Mouse (Mus musculus): ENCODE results near the gene Gzmm. TPM values are rescaled to one million over a fixed set of nuclear protein-coding genes. Genes with fewer than 3 reads are reported as not detected.
"Not testable (repeated sequence)": the region's sequence is repeated elsewhere in the genome, so short reads cannot be mapped to it uniquely, and the experiment has no call there.

Gzmm gene
- total RNA-seq, 2 experiments from 2014 or later = 3.3 to 4.0 TPM

GRCm38 (mm10) chr10:79697916-79698315 lies 9.1 kb downstream of the Gzmm start:
- Histone ChIP-seq H3K27ac (peak overlapping the region; percentile 66; the same call in 1 of the 2 replicates), H3K4me3 (no peak overlapping the region)
- DNase-seq (ENCODE audit: low spot score in 2 of 2) = no peak
- no peak for TF ChIP-seq CTCF (conservative IDR thresholded peaks at IDR 0.05)

- no peak for TF ChIP-seq CTCF (conservative IDR thresholded peaks at IDR 0.05)
- peak overlapping the region; percentile 81 for H3K27ac ChIP-seq
- DNase-seq (ENCODE audit: low spot score in 2 of 2) = no peak
- no peak overlapping the region for H3K4me3 ChIP-seq
Observed at GRCm38 (mm10) chr10:79698459-79698858, 9.6 kb downstream of the Gzmm start.

- H3K27ac ChIP-seq = peak overlapping the region; percentile 76
Observed at GRCm38 (mm10) chr10:79700676-79701075, 11.9 kb downstream of the Gzmm start.

GRCm38 (mm10) chr10:79701443-79702129 lies 12.8 kb downstream of the Gzmm start:
- DNase-seq (ENCODE audit: low spot score in 2 of 2) = no peak
- H3K4me3 ChIP-seq = no peak overlapping the region
- H3K27ac ChIP-seq = peak overlapping the region; percentile 76
- no peak for TF ChIP-seq CTCF (conservative IDR thresholded peaks at IDR 0.05)

More at GRCm38 (mm10) chr10:79700676-79701075, 11.9 kb downstream of the Gzmm start:
- no peak overlapping the region for H3K4me3 ChIP-seq
- no peak for DNase-seq (ENCODE audit: low spot score in 2 of 2)
- no peak for TF ChIP-seq CTCF (conservative IDR thresholded peaks at IDR 0.05)

GRCm38 (mm10) chr10:79702970-79703369 lies 14.2 kb downstream of the Gzmm start:
- H3K4me3 ChIP-seq; H3K27ac ChIP-seq; DNase-seq (ENCODE audit: low spot score in 2 of 2): not testable (repeated sequence)

GRCm38 (mm10) chr10:79703541-79703940 lies 14.7 kb downstream of the Gzmm start:
- peak overlapping the region; percentile 93 for H3K27ac ChIP-seq
- no peak for TF ChIP-seq CTCF (conservative IDR thresholded peaks at IDR 0.05)
- DNase-seq (ENCODE audit: low spot score in 2 of 2) = no peak
- peak overlapping the region; percentile 99 for H3K4me3 ChIP-seq

GRCm38 (mm10) chr10:79704065-79704969 lies 15.5 kb downstream of the Gzmm start, which contains the start of gene Bsg:
TSS of gene Bsg (plus strand) at chr10:79704491.
- peak; percentile 99 for DNase-seq (ENCODE audit: low spot score in 2 of 2)
- TF ChIP-seq CTCF (conservative IDR thresholded peaks at IDR 0.05) = peak; percentile 76
- Histone ChIP-seq H3K4me3 (peak within 1 kb of the TSS; percentile 99), H3K27ac (peak within 1 kb of the TSS; percentile 93)

- DNase-seq (ENCODE audit: low spot score in 2 of 2) = no peak
- Histone ChIP-seq H3K27ac (peak overlapping the region; percentile 93), H3K4me3 (peak overlapping the region; percentile 99)
- TF ChIP-seq CTCF (conservative IDR thresholded peaks at IDR 0.05) = no peak
Observed at GRCm38 (mm10) chr10:79704970-79705360, 16.1 kb downstream of the Gzmm start.

GRCm38 (mm10) chr10:79705951-79706350 lies 17.1 kb downstream of the Gzmm start:
- TF ChIP-seq CTCF (conservative IDR thresholded peaks at IDR 0.05) = no peak
- no peak for DNase-seq (ENCODE audit: low spot score in 2 of 2)
- H3K4me3 ChIP-seq = peak overlapping the region; percentile 99
- H3K27ac ChIP-seq = peak overlapping the region; percentile 93

GRCm38 (mm10) chr10:79706406-79707094 lies 17.7 kb downstream of the Gzmm start:
- no peak for DNase-seq (ENCODE audit: low spot score in 2 of 2)
- Histone ChIP-seq H3K4me3 (peak overlapping the region; percentile 99), H3K27ac (peak overlapping the region; percentile 93)
- TF ChIP-seq CTCF (conservative IDR thresholded peaks at IDR 0.05) = no peak

GRCm38 (mm10) chr10:79707162-79707561 lies 18.3 kb downstream of the Gzmm start:
- no peak for TF ChIP-seq CTCF (conservative IDR thresholded peaks at IDR 0.05)
- Histone ChIP-seq H3K4me3 (peak overlapping the region; percentile 99), H3K27ac (peak overlapping the region; percentile 93; the same call in 1 of the 2 replicates)
- DNase-seq (ENCODE audit: low spot score in 2 of 2) = no peak

- no peak for DNase-seq (ENCODE audit: low spot score in 2 of 2)
- peak; percentile 37 for TF ChIP-seq CTCF (conservative IDR thresholded peaks at IDR 0.05)
- H3K4me3 ChIP-seq = peak overlapping the region; percentile 99
- H3K27ac ChIP-seq = peak overlapping the region; percentile 93
Observed at GRCm38 (mm10) chr10:79707759-79708158, 18.9 kb downstream of the Gzmm start.

GRCm38 (mm10) chr10:79708668-79709067 lies 19.8 kb downstream of the Gzmm start:
- Histone ChIP-seq H3K4me3 (peak overlapping the region; percentile 36), H3K27ac (peak overlapping the region; percentile 56)

More at GRCm38 (mm10) chr10:79708668-79709067, 19.8 kb downstream of the Gzmm start:
- no peak for TF ChIP-seq CTCF (conservative IDR thresholded peaks at IDR 0.05)
- no peak for DNase-seq (ENCODE audit: low spot score in 2 of 2)
